Mouse (Mus musculus) forebrain, embryonic 11.5 days (tissue): Measurements from ENCODE around the gene Zmynd8. TPM values are rescaled to one million over a fixed set of nuclear protein-coding genes. Genes with fewer than 3 reads are reported as not detected.
A peak's percentile ranks its signal among the peaks of the same experiment; 100 is the strongest.

Experiments used
- ATAC-seq: fragments of 200-750 bp; cut with Nextera tagmentation; replicated peaks from 2 replicates; pipeline ENCODE4 v1.8.0; 2017; ENCODE audit warnings: moderate TSS enrichment; ENCODE audit not compliant: low FRiP score
- DNase-seq: peaks from one replicate; pipeline ENCODE4 v3.0.0-alpha.2; 2017; ENCODE audit warnings: low spot score
- H3K27ac ChIP-seq: fragments of 300-500 bp; sonication (generic); 2 replicates; pipeline ENCODE4 v1.5.1; 2014; ENCODE audit warnings: low read depth, low read length
- H3K27me3 ChIP-seq: fragments of 300-500 bp; sonication (generic); 2 replicates; pipeline ENCODE4 v1.6.1; 2014; ENCODE audit warnings: mild to moderate bottlenecking, low read length, mixed read lengths; ENCODE audit not compliant: control insufficient read depth, insufficient read depth
- H3K36me3 ChIP-seq: fragments of 300-500 bp; sonication (generic); 2 replicates; pipeline ENCODE4 v1.6.1; 2014; ENCODE audit warnings: mild to moderate bottlenecking, low read length, moderate library complexity, mixed read lengths; ENCODE audit not compliant: control insufficient read depth, insufficient read depth
- H3K4me1 ChIP-seq: fragments of 300-500 bp; sonication (generic); replicated peaks from 2 replicates; pipeline ENCODE4 v1.6.1; 2014; ENCODE audit warnings: low read length, mixed read lengths; ENCODE audit not compliant: control insufficient read depth, insufficient read depth
- H3K4me2 ChIP-seq: fragments of 300-500 bp; sonication (generic); 2 replicates; pipeline ENCODE4 v1.6.1; 2014; ENCODE audit warnings: low read depth, mild to moderate bottlenecking, low read length, moderate library complexity, mixed read lengths; ENCODE audit not compliant: severe bottlenecking
- H3K4me3 ChIP-seq: fragments of 300-500 bp; sonication (generic); 2 replicates; pipeline ENCODE4 v1.5.1; 2014; ENCODE audit warnings: low read depth, low read length
- H3K9ac ChIP-seq: fragments of 300-500 bp; sonication (generic); 2 replicates; pipeline ENCODE4 v1.6.1; 2014; ENCODE audit warnings: low read length
- H3K9me3 ChIP-seq: fragments of 300-500 bp; sonication (generic); 2 replicates; pipeline ENCODE4 v1.6.1; 2016; ENCODE audit warnings: low read length, mixed read lengths; ENCODE audit not compliant: control insufficient read depth
- WGBS: fragments of 180-500 bp; shearing (Covaris S2); extraction: QIAGEN DNeasy Blood & Tissue Kit; methylation state at CpG from one replicate; pipeline ENCODE4 v1.1.7; 2014; 5-methylcytosine and 5-hydroxymethylcytosine counted together
- polyA plus RNA-seq: library from polyadenylated mRNA; unstranded; fragments of >200 nt; fragmentation: Nextera tagmentation; extraction: Ambion mirVana; gene quantifications from 2 replicates; pipeline ENCODE4 v1.2.1, GENCODE M21; 2014

Gene Zmynd8
- polyA plus RNA-seq, 1 experiment from 2014 or later, result 61.5 TPM

DNA sequence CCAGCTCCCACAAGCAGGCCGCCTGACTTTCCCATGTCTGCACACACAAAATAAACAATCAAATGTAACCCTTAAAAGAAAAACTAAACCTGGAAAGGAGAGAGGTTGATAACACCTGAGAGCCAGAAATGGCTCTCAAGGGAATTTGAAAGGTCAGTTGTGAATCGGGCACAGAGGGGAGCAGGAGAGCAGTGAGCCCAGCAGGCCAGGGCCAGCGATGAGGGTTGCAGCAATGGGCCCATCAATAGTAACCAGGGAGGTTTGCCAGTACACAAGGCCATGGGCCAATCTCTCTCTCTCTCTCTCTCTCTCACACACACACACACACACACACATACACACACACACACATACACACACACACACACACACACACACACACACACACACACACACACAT lies 34.0 kb downstream of the Zmynd8 start:
- H3K9me3 ChIP-seq, result no peaks in the 10 kb centered on the region
- DNase-seq (no peak), ATAC-seq (no peak)
- peaks cover 17% of the 10 kb centered on the region for H3K4me1 ChIP-seq
- H3K36me3 ChIP-seq, result no peaks in the 10 kb centered on the region; the same call in 1 of the 2 replicates
- no peak overlapping the region for H3K27ac ChIP-seq
- H3K4me3 ChIP-seq, result no peak overlapping the region
- H3K27me3 ChIP-seq, result no peaks in the 10 kb centered on the region
- H3K4me2 ChIP-seq, result no peak overlapping the region
- H3K9ac ChIP-seq, result no peak overlapping the region
- WGBS, result 89% methylated on average over 3 of the region's 3 CpGs

DNA sequence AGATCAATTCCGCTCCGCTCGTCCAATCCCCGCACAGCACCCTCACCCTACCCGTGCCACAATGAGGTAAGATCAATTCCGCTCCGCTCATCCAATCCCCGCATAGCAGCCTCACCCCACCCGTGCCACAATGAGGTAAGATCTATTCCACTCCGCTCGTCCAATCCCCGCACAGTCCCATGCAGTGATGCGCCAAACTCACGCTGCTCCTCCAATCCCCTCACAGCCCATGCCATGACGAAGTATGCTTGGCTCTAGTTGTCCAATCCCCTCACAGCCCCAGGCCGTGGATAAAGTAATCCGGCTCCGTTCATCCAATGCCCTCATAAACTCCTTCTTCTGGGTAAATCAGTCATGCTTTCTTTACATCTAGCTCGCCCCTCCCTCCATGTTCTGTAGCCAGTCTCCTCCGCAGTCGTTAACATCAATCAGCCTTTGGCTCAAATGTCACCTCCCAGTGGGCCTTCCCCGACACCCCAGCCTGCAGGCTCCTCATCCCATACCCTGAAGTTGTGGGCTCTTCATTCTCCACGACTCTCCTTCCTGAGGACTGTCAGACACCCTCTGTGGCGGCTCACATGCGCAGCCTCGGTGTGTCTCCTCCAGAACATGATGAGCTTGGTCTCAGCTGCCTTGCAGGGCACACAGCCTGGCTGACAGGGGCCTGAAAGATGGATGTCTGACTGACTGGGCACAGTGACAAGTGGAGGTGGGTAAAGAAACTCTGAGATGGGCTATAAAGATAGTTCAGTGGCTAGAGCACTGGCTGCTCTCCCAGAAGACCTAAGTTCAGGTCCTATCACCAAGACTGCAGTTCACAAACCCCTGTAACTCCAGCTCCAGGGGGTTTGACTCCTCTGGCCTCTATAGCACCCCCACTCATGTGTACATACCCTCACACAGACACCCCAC lies 36.9 kb downstream of the Zmynd8 start:
- no peak overlapping the region for H3K4me2 ChIP-seq
- WGBS, result 86% methylated on average over 26 of the region's 26 CpGs
- ATAC-seq, result peak; percentile 53; the same call in 1 of the 2 replicates

DNA sequence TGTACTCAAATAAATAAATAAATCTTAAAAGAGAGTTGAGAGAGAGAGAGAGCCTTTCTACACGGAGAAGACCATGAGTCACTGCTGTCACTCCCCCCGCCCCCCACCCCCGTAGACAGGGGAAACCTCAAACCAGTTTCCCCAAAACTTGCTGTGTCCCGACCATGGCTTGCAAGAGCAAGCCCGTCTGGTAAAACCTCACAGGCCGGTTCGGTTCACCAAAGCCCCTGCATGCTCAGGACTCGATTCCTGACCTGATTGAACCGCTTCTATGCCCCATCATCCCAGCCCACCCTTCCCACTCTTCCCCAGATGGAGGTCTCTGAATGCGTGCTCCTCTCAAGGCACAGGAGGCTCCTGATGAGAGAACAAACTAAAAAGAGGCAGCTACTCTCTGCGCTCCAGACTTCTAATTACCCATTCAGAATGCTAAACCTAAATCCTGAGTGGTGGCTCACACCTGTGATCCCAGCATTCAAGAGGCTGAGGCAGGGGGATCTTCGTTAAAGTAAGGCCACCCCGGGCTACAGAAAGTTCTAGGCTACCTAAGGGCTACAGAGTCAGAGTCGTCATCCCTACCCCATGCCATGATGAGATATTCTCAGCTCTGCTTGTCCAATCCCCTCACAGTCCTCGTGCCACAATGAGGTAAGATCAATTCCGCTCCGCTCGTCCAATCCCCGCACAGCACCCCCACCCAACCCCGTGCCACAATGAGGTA lies 37.7 kb downstream of the Zmynd8 start:
- Histone ChIP-seq H3K4me1 (peaks cover 39% of the 10 kb centered on the region), H3K4me2 (no peak overlapping the region), H3K9me3 (no peaks in the 10 kb centered on the region), H3K36me3 (no peaks in the 10 kb centered on the region; the same call in 1 of the 2 replicates), H3K9ac (no peak overlapping the region), H3K4me3 (no peak overlapping the region), H3K27me3 (no peaks in the 10 kb centered on the region), H3K27ac (no peak overlapping the region)
- ATAC-seq (no peak), DNase-seq (no peak)
- 94% methylated on average over 20 of the region's 20 CpGs for WGBS

More for the DNA sequence above, 36.9 kb downstream of the Zmynd8 start:
- Histone ChIP-seq H3K9ac (no peak overlapping the region), H3K9me3 (no peaks in the 10 kb centered on the region), H3K4me1 (peaks cover 39% of the 10 kb centered on the region), H3K4me3 (no peak overlapping the region), H3K27me3 (no peaks in the 10 kb centered on the region), H3K27ac (no peak overlapping the region), H3K36me3 (no peaks in the 10 kb centered on the region; the same call in 1 of the 2 replicates)
- peak; percentile 55 for DNase-seq

DNA sequence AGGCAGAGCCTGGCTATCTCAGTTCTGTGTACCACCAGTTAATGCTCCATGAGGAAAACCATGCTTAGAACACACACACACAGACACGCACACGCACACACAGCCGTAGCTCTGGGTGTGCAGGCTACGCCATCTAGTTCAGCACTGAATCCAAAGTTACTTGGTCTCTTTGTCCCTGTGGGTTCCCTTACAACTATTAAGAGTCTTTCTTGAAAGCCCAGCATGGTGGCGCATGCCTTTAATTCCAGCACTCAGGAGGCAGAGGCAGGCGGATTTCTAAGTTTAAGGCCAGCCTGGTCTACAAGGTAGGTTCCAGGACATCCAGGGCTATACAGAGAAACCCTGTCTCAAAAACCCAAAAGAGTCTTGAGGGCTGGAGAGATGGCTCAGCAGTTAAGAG lies 38.4 kb downstream of the Zmynd8 start:
- Histone ChIP-seq H3K9ac (no peak overlapping the region), H3K4me2 (no peak overlapping the region), H3K27ac (no peak overlapping the region), H3K36me3 (no peaks in the 10 kb centered on the region; the same call in 1 of the 2 replicates), H3K9me3 (no peaks in the 10 kb centered on the region), H3K4me1 (peaks cover 39% of the 10 kb centered on the region), H3K27me3 (no peaks in the 10 kb centered on the region), H3K4me3 (no peak overlapping the region)
- 98% methylated on average over 6 of the region's 6 CpGs for WGBS
- ATAC-seq (no peak), DNase-seq (no peak)

DNA sequence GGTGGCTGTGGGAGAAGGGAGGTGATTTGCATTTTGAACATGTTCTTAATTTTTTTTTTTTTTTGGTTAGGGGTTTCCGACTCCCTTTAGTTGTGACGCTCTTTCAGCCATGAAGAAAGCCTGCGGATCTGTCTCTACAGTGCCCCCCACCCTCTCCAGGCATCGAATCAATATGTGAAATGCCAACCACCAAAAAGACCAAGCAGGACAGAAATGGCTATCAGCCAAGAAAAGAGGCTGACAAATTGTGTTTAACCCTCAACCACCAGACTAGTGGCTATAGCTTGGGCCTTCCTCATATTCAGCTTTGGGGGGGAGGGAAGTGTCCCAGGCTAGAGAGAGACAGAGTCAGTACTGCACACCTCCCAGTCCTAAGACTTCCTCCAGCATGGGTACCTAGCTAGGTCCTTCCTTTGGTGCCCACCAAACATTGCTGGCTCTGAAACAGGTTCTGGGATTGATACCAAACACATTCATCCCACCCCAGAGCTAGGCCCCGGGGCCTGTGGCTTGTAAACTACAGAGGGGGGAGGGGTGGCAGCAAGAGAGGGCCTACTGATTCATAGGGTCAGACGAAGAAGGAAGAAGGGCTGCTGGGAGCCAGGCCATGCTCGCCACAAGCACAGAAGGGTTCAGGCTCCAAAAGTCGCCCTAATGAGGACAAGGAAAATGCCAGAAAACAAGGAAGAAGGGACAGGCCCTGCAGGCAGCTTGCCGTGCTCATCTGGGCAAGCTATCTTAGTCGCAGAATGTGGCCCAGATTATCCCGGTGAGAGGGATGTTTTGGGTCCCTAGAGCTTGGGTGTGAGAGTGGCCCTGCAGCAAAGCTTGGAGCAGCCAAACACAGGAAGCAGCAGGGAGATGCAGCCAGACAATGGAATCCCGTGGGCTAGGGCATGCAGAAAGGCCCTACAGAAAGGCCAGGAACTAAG lies 40.1 kb downstream of the Zmynd8 start:
- no peaks in the 10 kb centered on the region for H3K27me3 ChIP-seq
- 10% methylated on average over 12 of the region's 12 CpGs for WGBS
- H3K9me3 ChIP-seq, result no peaks in the 10 kb centered on the region
- no peaks in the 10 kb centered on the region; the same call in 1 of the 2 replicates for H3K36me3 ChIP-seq
- peak overlapping the region; percentile 19; the same call in 1 of the 2 replicates for H3K4me2 ChIP-seq
- no peak for ATAC-seq
- no peak for DNase-seq
- peak overlapping the region; percentile 49 for H3K9ac ChIP-seq
- peak overlapping the region; percentile 84 for H3K27ac ChIP-seq
- no peak overlapping the region for H3K4me3 ChIP-seq
- peaks cover 42% of the 10 kb centered on the region for H3K4me1 ChIP-seq

DNA sequence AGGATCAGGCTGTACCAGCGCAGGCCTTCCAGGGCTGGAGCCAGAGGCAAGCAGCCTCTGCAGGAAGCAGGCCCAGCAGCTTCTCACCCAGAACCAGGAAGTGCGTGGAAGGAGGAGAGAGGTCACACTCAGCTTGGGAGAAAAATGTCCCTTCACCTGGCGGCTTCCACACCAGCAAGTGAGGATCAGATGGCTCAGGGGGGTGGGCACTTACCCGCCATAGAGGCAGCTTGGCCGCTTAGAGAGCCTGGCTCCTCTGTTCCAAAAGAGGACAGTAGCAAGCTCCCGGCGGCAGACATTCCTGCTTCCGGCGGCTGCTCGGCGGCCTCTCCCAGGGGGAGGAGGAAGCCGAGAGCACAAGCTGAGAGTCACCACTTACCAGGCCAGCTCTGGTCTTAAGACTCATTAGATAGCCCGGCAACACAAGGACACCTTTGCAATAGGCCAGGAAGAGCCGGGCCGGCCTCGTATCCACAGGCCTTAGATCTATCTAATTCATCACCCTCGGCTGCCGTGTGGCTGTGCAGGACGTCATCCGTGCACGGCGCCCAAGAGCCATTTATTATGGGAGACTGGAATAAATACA lies 40.9 kb downstream of the Zmynd8 start:
- Histone ChIP-seq H3K4me3 (no peak overlapping the region), H3K9me3 (no peaks in the 10 kb centered on the region), H3K4me1 (peaks cover 42% of the 10 kb centered on the region), H3K27ac (peak overlapping the region; percentile 84), H3K27me3 (no peaks in the 10 kb centered on the region), H3K4me2 (peak overlapping the region; percentile 19; the same call in 1 of the 2 replicates), H3K36me3 (no peaks in the 10 kb centered on the region; the same call in 1 of the 2 replicates), H3K9ac (peak overlapping the region; percentile 57)
- 4% methylated on average over 22 of the region's 22 CpGs for WGBS
- ATAC-seq (no peak; the same call in 1 of the 2 replicates), DNase-seq (peak; percentile 72)

GRCm38 (mm10) chr2:165857395-165857831 lies 41.4 kb downstream of the Zmynd8 start:
- ATAC-seq (peak; percentile 42), DNase-seq (peak; percentile 75)
- H3K9me3 ChIP-seq, result no peaks in the 10 kb centered on the region
- H3K27me3 ChIP-seq, result no peaks in the 10 kb centered on the region
- no peaks in the 10 kb centered on the region; the same call in 1 of the 2 replicates for H3K36me3 ChIP-seq
- peaks cover 42% of the 10 kb centered on the region for H3K4me1 ChIP-seq
- 0 out of 2 replicates have a peak overlapping the region, but pooled peaks have one; percentile 8 for H3K4me2 ChIP-seq
- 5% methylated on average over 4 of the region's 4 CpGs for WGBS
- H3K9ac ChIP-seq, result peak overlapping the region; percentile 57
- H3K4me3 ChIP-seq, result no peak overlapping the region
- H3K27ac ChIP-seq, result peak overlapping the region; percentile 84
